Mouse (Mus musculus): ENCODE measurements around the gene Slc1a3.

GRCm38 (mm10) chr15:8632361-8632760 lies 78.2 kb downstream of the Slc1a3 start:
- TF ChIP-seq CTCF (IDR thresholded peaks at IDR 0.05; ENCODE audit: low read depth, low read length), result no peak
- no peak for TF ChIP-seq GATA1 (IDR thresholded peaks at IDR 0.05; ENCODE audit: borderline replicate concordance, low read length)
- no peak for TF ChIP-seq POLR2AphosphoS5 (IDR thresholded peaks at IDR 0.05; ENCODE audit: insufficient replicate concordance, low read depth, low read length)
- TF ChIP-seq TAL1 (conservative IDR thresholded peaks at IDR 0.05; ENCODE audit: low read depth, low read length), result no peak
- no peak for TF ChIP-seq GATA2 (IDR thresholded peaks at IDR 0.05; ENCODE audit: borderline replicate concordance, low read depth, low read length)

Measured in G1E (cell line).